Mouse (Mus musculus) lung, postnatal 0 days (tissue): ENCODE measurements around the gene Ephx1.

Experiments
- CTCF ChIP-seq: IDR thresholded peaks from 2 replicates; pipeline ENCODE4 v1.5.1; 2016; ENCODE audit warnings: antibody characterized with exemption, mild to moderate bottlenecking
- EP300 ChIP-seq: IDR thresholded peaks from 2 replicates; pipeline ENCODE4 v1.6.1; 2016; ENCODE audit warnings: antibody characterized with exemption, mild to moderate bottlenecking, control low read depth

GRCm38 (mm10) chr1:181050937-181051336 lies 30.2 kb upstream of the Ephx1 start, which contains the start of gene 9130409I23Rik:
- TF ChIP-seq CTCF (no peak), EP300 (no peak)
